Comparison of ENCODE assay signal across 29 mouse cellular contexts in the genomic region with DNA sequence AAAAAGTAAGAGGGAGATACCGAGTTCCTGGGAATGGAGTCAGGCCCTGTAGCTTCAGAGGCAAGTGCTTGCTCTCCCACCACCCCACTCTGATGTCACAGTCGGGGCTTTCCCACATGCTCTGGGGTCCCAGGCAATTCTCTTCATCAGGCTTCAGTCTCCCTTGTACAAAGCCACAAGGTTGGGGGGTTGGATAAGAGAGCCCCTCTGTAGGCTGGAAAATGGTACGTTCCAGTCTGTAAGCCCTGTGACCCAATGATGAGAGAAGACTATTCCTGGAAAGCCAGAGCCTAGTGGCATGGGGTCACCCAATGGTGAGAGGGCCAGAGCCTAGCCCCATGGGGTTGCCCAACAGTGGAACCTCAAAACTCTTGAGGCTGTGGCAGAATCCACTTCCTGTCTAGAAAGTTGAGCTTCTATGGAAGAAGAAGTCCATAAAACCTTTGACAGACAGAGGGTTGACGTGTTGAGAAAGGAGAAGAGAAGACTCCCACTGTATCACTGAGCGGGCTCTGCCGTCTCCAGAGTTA. TPM values are rescaled to one million over a fixed set of nuclear protein-coding genes. Genes with fewer than 3 reads are reported as not detected.
DNase-seq lines count a peak whose midpoint lies in the region; ATAC-seq and TF ChIP-seq lines count a peak whose summit lies in the region.
"Had no signal": no experiment of that assay in that cellular context is flagged by ENCODE, and none has a peak within 500 bp of the region (broad histone marks: within the 10 kb centered on the region; RNA-seq: fewer than 3 reads in every experiment).

No protein-coding gene starts in this region.

- in situ Hi-C loops in ES-E14 (cut with MboI; ENCODE audit: low sequenced_read_pairs in 2 of 2, unreplicated experiment in 2 of 2) = no loop called here

- peak overlapping the region; percentile 31 to 66 for H3K4me3 ChIP-seq in ES-E14 (ENCODE audit: insufficient read depth in 1 of 2, low read depth in 1 of 2, low read length in 2 of 2, poor library complexity in 1 of 2, severe bottlenecking in 1 of 2)
- H3K4me3 ChIP-seq: embryonic facial prominence, embryonic 13.5 days; forebrain, embryonic 10.5 days; heart, embryonic 13.5 days; limb, embryonic 13.5 days; midbrain, embryonic 10.5 days; midbrain, embryonic 15.5 days; myocyte; neural tube, embryonic 12.5 days had no signal

- H3K9me3 ChIP-seq in ES-E14 (ENCODE audit: control insufficient read depth, insufficient read depth, low read depth, low read length) = no peaks in the 10 kb centered on the region
- H3K9me3 ChIP-seq: embryonic facial prominence, embryonic 13.5 days; forebrain, embryonic 10.5 days; limb, embryonic 13.5 days; midbrain, embryonic 10.5 days; midbrain, embryonic 15.5 days; neural tube, embryonic 12.5 days had no signal

- H3K4me1 ChIP-seq in ES-E14 (ENCODE audit: control insufficient read depth in 2 of 2, insufficient read depth in 2 of 2, low read length in 2 of 2, poor library complexity in 1 of 2) = peaks cover 19 to 24% of the 10 kb centered on the region in 2 experiments
- H3K4me1 ChIP-seq: embryonic facial prominence, embryonic 13.5 days; heart, embryonic 13.5 days; limb, embryonic 13.5 days; midbrain, embryonic 15.5 days; neural tube, embryonic 12.5 days had no signal

- H3K36me3 ChIP-seq in ES-E14 (ENCODE audit: control insufficient read depth, insufficient read depth, low read length, poor library complexity, severe bottlenecking) = no peaks in the 10 kb centered on the region
- H3K36me3 ChIP-seq: embryonic facial prominence, embryonic 13.5 days; forebrain, embryonic 10.5 days; heart, embryonic 13.5 days; limb, embryonic 13.5 days; midbrain, embryonic 10.5 days; midbrain, embryonic 15.5 days; neural tube, embryonic 12.5 days had no signal

- DNase-seq in monocyte, adult 2 months (ENCODE audit: low read depth in 1 of 2, low spot score in 2 of 2) = peak; percentile 24 to 33
- no peak for DNase-seq in ES-E14 (ENCODE audit: low read depth, low spot score)
- DNase-seq in lung, postnatal 36 days = peak; percentile 54
- no peak for DNase-seq in adrenal gland, postnatal 4 days (ENCODE audit: low spot score in 2 of 2)
- no peak for DNase-seq in cerebellum, postnatal 14 days
- DNase-seq in left cerebral cortex, postnatal 10 days (ENCODE audit: extremely low spot score in 1 of 2, low spot score in 2 of 2) = no peak
- DNase-seq: adrenal gland, postnatal 36 days; cerebellum, adult 9-10 months; heart, postnatal 10 days; kidney, adult 11 months; kidney, postnatal 25 days; right cerebral cortex, adult 18-20 months; spleen, adult 18-20 months; thymus, adult 2 months; thymus, postnatal 36 days had no signal

- H3K27ac ChIP-seq in ES-E14 (ENCODE audit: insufficient read depth, low read depth, low read length, poor library complexity, severe bottlenecking) = peak overlapping the region; percentile 48; the same call in 1 of the 2 replicates
- H3K27ac ChIP-seq: embryonic facial prominence, embryonic 13.5 days; forebrain, embryonic 10.5 days; heart, embryonic 13.5 days; hindbrain, embryonic 14.5 days; limb, embryonic 13.5 days; macrophage; midbrain, embryonic 10.5 days; midbrain, embryonic 15.5 days; neural tube, embryonic 12.5 days had no signal

- ATAC-seq in monocyte, adult 5-6 weeks (replicated peaks; ENCODE audit: insufficient number of reproducible peaks, low FRiP score, low TSS enrichment, poor library complexity, severe bottlenecking) = no peak
- ATAC-seq: CD4-positive, CD25-positive, alpha-beta regulatory T cell, adult 4 months; forebrain, embryonic 16.5 days; midbrain, embryonic 15.5 days; Patski had no signal

- intact Hi-C loops in left cerebral cortex, postnatal 10 days (cut with DNase I) = no loop called here

- peak overlapping the region; percentile 67; the same call in 1 of the 2 replicates for H3K9ac ChIP-seq in ES-E14 (ENCODE audit: insufficient read depth, low read depth, low read length, poor library complexity, severe bottlenecking)
- H3K9ac ChIP-seq: embryonic facial prominence, embryonic 13.5 days; heart, embryonic 13.5 days; hindbrain, embryonic 14.5 days; limb, embryonic 13.5 days; midbrain, embryonic 15.5 days; neural tube, embryonic 12.5 days had no signal

TF ChIP-seq in ES-E14, 5 proteins besides CTCF, POLR2A, EP300 and RAD21:
- TF ChIP-seq HCFC1 (IDR thresholded peaks at IDR 0.05; ENCODE audit: borderline replicate concordance, insufficient read depth, low read length) (no peak), MAFK (IDR thresholded peaks at IDR 0.05; ENCODE audit: insufficient read depth, low read depth, low read length) (no peak), CHD2 (IDR thresholded peaks at IDR 0.05; ENCODE audit: low read depth, low read length) (no peak), ZC3H11A (IDR thresholded peaks at IDR 0.05; ENCODE audit: borderline replicate concordance, low read depth, low read length) (no peak), ZNF384 (IDR thresholded peaks at IDR 0.05; ENCODE audit: low read depth, low read length) (no peak)

RNA-seq across cellular contexts. Expression of gene Fbxo47, which starts 32.1 kb away (rescaled TPM):
- 0.53 to 2.1 TPM (median 1.5 TPM) in 3 replicates for total RNA-seq in monocyte, adult 5-6 weeks (2017)
- 2.2 and 4.1 TPM in 2 replicates for total RNA-seq in ES-E14 (2012; rRNA removed)
- total RNA-seq in adrenal gland, postnatal 4 days (2021) = 1 to 10 TPM; 1.2 to 1.8 TPM
- under 1 TPM; 0.63 to 0.86 TPM for total RNA-seq in left cerebral cortex, postnatal 10 days (2021)

Comparison
In these comparisons a context has a peak if more than half of its experiments do, and no peak if none do; other contexts are left out.
1. DNase-seq: peak in monocyte, adult 2 months (2 of 2) and lung, postnatal 36 days (single experiment); none in ES-E14 (single experiment), adrenal gland, postnatal 4 days (0 of 2), cerebellum, postnatal 14 days (0 of 2) and left cerebral cortex, postnatal 10 days (0 of 2).